Mouse (Mus musculus): ENCODE results near the gene Tmem231.

GRCm38 (mm10) chr8:111961330-111961729 lies 27.6 kb upstream of the Tmem231 start:
- TF ChIP-seq CTCF (IDR thresholded peaks at IDR 0.05) (no peak), POLR2A (IDR thresholded peaks at IDR 0.05; ENCODE audit: insufficient read depth, low read depth, low read length) (no peak)
